Mouse (Mus musculus) mouse trophoblast stem cell (cell line): ENCODE results near the gene Gcnt1.

ENCODE experiments used
- in situ Hi-C, 2 experiments: fragments of 300-500 bp; cut with MseI, MboI; formaldehyde crosslinking; loops; 2 replicates in 1 of 2; 3 replicates in 1 of 2; pipeline ENCODE4 v1.15.1; 2025

Gene Gcnt1

GRCm38 (mm10) chr19:17327881-17328404 lies 44.7 kb downstream of the Gcnt1 start:
- in situ Hi-C loops, result no loop called here

DNA sequence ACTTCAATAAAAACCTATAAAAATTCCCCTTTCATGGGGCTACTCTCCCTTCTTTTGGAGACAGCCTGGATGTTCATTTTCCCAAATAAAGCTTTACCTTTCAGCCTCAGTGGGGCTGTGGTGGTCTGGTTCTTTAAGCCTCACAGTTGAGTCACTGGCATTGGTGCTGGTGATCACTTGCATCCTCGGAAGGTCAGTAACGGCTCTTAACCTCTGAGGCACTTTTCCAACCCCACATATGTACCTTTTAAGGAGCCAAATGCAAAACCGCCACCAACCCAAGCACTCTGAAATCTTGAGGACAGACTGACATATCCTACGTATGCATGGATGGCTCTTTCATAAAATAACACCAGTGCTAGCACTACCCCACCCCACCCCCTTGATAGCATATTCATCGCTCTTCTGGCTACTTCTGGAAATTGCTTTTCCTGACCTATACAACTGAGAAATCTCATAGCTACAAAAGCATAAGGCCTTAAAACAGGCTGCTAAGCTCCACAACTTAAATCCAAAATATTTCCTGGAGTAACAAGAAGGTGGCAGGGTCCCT lies 48.9 kb downstream of the Gcnt1 start:
- in situ Hi-C loops, result no loop called here

- in situ Hi-C loops, result no loop called here
Observed at GRCm38 (mm10) chr19:17323006-17323688, 49.5 kb downstream of the Gcnt1 start.

DNA sequence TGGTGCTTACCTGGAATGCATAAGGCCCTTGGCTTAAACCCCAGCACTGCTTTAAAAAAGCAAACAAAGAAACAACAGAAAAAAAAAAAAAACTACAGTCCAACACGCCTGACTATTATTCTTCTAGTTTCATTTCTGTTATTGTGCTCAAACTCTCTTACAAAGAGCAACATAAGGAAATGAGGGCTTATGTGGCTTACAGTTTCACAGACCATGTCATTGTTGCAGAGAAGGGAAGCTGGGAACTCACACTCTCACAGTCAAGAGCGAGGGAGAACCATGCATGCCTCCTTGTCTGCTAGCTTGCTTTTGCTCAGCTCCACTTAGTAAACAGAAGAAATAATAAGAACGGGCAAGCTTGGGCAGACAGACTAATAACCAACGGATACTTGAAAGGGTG lies 52.9 kb downstream of the Gcnt1 start:
- in situ Hi-C loops, result no loop called here

- in situ Hi-C loops, result no loop called here
Observed at GRCm38 (mm10) chr19:17318733-17319132, 53.9 kb downstream of the Gcnt1 start.

DNA sequence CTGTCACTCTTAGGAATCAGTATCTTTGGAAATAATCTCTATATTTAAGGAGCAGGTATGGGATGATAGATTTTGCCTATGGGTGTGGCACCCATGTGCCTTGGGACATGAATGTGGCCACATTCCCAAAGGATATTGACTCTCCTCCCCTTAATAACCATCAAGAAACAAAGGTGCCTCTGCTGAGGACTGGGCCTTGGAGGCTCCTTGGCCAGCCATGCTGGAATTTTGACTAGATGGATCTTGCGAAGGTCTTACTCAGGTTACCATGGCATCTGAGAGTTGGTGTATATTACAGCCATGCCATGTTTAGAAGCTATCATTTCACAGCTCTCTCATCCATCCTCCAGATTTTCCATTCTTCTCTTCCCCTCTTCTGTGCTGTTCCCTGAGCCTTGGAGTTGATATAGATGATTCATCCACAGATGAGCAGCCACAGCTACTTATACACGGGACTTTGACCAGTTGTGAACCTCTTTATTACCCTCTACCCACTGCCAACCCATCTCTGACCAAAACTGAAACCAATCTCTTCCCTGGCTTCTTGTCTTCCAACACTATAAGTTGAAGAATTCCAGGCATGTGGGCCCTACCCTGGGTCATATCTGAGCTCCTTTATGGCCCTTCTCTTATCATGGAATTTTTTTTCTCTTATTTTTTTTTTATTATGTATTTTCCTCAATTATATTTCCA lies 56.2 kb downstream of the Gcnt1 start:
- in situ Hi-C loops, result no loop called here

DNA sequence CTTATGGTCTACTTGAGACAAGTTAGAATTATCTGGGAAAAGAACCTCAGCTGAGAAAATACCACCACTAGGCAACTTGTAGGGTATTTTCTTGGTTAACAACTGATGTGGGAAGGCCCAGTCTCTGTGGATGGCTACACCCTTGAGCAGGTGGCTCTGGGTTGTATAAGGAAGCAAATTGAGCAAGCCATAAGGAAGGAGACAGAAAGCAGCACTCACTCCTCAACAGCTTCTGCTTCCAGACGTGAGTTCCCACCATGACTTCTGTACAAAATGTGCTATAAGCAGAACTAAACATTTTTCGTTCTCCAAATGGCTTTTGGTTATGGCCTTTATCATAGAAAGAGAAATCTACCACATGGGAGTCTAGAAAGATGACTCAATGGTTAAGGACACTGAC lies 58.2 kb downstream of the Gcnt1 start:
- in situ Hi-C loops, result no loop called here

DNA sequence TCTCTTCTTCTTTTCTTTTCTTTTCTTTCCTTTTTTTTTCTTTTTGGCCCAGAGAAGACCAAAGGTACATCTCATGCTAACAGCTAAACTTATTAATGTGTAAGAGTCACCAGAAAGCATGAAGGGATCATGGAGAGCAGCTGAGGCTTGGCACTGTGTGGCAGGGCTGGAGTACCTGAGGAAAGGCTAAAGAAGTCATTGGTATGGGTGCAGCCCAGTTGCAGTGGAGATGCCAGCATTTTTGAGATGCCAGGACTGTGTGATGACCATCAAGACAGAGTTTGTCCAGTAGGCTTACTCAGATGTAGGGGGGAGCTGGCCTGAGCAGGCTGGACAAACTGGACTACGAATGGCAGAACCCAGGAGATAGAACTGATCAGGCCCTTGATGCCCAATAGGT lies 58.9 kb downstream of the Gcnt1 start:
- in situ Hi-C loops, result no loop called here

GRCm38 (mm10) chr19:17312671-17313180 lies 59.9 kb downstream of the Gcnt1 start:
- in situ Hi-C loops, result no loop called here

GRCm38 (mm10) chr19:17311501-17311900 lies 61.1 kb downstream of the Gcnt1 start:
- in situ Hi-C loops, result no loop called here

GRCm38 (mm10) chr19:17311031-17311430 lies 61.6 kb downstream of the Gcnt1 start:
- in situ Hi-C loops, result no loop called here

GRCm38 (mm10) chr19:17296081-17296480 lies 76.6 kb downstream of the Gcnt1 start:
- in situ Hi-C loops, result no loop called here

- in situ Hi-C loops, result no loop called here
Observed at GRCm38 (mm10) chr19:17295211-17295766, 77.4 kb downstream of the Gcnt1 start.

DNA sequence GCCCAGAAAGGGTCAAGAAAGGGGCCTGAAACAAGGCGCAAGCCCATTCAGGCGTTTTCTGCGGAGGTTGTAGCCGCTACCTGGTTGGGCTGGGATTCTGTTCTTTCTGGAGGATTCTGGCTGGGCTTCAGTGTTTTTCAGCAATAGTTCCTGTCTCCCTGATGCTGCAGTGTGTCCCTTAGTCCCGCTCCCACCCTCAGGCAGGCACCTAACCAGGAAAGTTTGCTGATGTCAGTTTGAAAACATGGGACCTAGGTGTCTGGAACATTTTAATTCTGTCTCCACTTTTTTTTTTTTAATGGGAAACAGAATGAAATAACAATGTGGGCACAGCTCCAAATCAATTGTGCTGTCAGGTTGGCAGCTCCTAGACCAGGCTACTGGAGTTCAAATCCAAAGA lies 78.5 kb downstream of the Gcnt1 start:
- in situ Hi-C loops, result no loop called here

DNA sequence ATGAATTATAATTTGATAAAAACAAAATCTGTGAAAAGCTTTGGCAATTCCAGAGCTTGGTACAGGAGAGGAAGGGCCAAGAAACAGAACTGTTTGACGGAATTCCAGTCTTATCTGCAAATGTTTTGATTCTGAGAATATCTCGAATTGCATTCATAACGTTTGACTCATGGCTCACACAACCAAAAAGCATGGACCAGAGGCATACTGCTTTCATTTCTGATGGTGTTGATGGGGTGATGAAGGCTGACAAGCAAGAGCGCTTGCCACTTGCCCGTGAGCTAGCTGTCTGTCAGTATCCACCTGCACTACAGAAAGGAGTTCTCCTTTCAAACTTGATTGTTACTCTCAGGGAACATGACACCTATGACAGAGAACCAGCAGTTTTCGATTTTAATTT lies 83.1 kb downstream of the Gcnt1 start:
- in situ Hi-C loops, result no loop called here

DNA sequence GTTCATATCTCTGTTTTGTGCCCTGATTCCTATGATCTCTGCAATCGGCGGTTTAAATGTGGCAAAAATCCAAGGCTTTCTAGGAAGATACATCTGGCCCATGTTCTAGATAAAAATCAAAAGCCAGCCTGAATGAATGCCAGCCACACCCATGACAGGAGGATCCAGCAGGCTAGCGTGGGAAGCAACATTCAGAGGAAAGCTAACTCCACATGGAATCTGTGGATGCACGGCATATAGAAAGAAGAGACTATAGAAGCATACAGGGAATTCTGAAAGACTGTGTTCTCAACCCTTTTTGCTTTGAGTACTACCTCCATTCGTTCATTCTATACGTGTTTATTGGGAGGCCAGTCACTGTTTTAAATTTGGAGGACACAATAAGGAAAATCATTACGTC lies 86.6 kb downstream of the Gcnt1 start:
- in situ Hi-C loops, result no loop called here

DNA sequence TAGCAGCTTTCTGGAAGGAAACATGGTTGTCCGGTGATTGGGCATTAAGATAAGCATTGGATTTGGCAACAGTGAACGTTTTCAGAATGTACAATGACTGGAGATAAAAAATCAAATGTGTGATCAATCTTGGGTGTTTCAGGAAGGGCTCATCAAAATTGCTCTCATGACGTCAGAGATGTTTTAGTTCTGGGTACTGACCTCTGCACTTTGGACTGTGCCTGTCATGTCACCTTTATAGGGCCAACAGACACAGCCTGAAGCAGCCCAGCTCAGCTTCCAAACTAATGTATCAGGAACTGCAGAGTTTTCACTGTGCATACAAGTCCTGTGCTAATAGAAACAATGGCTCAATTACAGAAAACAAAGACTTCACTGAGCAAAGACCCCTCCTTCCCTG lies 89.3 kb downstream of the Gcnt1 start:
- in situ Hi-C loops, result no loop called here

DNA sequence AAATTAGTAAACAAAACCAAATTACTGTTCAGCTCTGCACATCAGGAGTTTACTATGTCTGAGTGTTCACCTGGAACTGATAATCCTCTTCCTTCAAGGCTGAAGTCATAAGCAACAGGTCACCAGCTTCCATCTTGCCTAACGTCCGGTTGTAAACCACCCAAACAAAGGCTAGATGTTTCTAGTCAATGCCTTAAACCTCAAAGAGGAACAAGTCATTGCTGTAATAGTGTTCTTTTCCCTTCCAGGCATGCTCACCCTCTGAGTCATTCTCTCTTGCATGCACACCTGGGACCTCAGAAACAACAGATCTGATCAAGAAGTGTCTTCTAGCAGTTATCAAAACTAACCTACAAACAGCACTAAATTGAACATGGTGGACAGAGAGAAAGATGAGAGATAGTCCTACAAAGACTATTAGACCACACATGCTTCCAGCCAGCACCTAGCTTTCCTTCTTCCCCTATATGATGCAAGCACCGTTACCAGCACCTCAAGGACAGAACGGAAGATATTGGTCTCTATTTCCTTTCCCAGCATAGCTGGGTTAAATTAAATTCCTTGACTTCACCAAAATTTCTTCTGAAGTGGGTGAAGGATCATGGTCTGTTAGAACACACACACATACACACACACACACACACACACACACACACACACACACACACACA lies 94.1 kb downstream of the Gcnt1 start:
- in situ Hi-C loops, result no loop called here
